In the genomic region with DNA sequence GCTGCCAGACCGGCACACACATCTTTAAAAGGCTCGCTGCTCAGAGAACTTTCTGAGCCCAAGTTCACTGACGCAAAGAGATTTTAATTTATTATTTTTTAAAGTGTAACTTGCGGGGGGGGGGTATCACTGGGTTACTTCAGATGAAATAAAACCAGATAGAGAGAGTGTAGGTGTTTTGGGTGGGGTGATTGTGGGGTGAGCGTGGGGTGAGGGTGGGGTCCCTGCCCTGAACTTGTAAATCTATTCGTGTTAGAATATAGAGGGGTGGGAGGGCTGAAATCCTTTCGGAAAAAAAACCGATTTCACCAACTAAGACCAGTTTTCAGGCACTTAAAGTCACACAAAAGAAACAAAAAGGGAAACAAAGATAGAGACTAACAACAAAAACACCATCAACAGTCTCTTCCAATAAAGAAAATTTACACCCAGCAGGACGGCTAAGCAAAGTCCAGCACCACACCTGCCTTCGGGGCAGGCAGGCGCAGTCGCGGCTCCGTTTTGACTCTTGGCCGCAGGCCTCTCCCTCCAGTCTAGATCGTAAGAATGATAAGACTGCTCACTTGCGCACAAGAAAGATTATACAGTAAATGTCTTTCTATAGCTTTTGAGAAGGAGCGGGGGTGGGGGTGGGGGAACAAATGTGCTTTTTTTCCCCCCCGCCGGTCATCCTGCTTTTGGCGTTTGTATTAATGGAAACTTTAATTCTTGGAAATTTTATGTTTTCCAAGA, we compare ENCODE assay signal across 8 mouse cellular contexts. TPM values are rescaled to one million over a fixed set of nuclear protein-coding genes. Genes with fewer than 3 reads are reported as not detected.
DNase-seq lines count a peak whose midpoint lies in the region; ATAC-seq lines count a peak whose summit lies in the region.

No protein-coding gene starts in this region.

- H3K9me3 ChIP-seq in heart, embryonic 15.5 days (replicated peaks) = no peaks in the 10 kb centered on the region
- no peaks in the 10 kb centered on the region for H3K9me3 ChIP-seq in limb, embryonic 11.5 days (ENCODE audit: control insufficient read depth, low read length)

- H3K4me3 ChIP-seq in heart, embryonic 15.5 days = peak overlapping the region; percentile 63
- H3K4me3 ChIP-seq in limb, embryonic 11.5 days (ENCODE audit: low read depth, low read length) = peak overlapping the region; percentile 41

- DNase-seq in urinary bladder, postnatal 36 days (ENCODE audit: low spot score in 2 of 2) = peak; percentile 13
- DNase-seq in urinary bladder, postnatal 4 days (ENCODE audit: low spot score in 2 of 2) = no peak
- DNase-seq in limb, embryonic 11.5 days (ENCODE audit: low spot score) = peak; percentile 47
- peak; percentile 41 to 68 for DNase-seq in natural killer cell, adult 2 months (ENCODE audit: low spot score in 2 of 2)
- DNase-seq in right cerebral cortex, adult 18-20 months = no peak
- DNase-seq in cerebellum, adult 8-10 months = no peak

- H3K27me3 ChIP-seq in heart, embryonic 15.5 days = peaks cover 17% of the 10 kb centered on the region
- peaks cover 37% of the 10 kb centered on the region for H3K27me3 ChIP-seq in limb, embryonic 11.5 days (ENCODE audit: control insufficient read depth, insufficient read depth, low read length)

- ATAC-seq in heart, embryonic 15.5 days (replicated peaks; ENCODE audit: insufficient number of reproducible peaks, insufficient read depth, low FRiP score, low read depth) = no peak
- no peak for ATAC-seq in limb, embryonic 11.5 days (ENCODE audit: insufficient number of reproducible peaks, low FRiP score, low TSS enrichment, low read depth)
- no peak for ATAC-seq in erythroid progenitor cell, adult 5-6 weeks (replicated peaks; ENCODE audit: low FRiP score, poor library complexity, severe bottlenecking)

- H3K4me1 ChIP-seq in heart, embryonic 15.5 days (replicated peaks) = peaks cover 32% of the 10 kb centered on the region
- 0 out of 2 replicates have a peak, but pooled peaks cover 4% of the 10 kb centered on the region for H3K4me1 ChIP-seq in limb, embryonic 11.5 days (ENCODE audit: control insufficient read depth, insufficient read depth, low read length)

- H3K4me2 ChIP-seq in heart, embryonic 15.5 days = peak overlapping the region; percentile 98
- peak overlapping the region; percentile 74 for H3K4me2 ChIP-seq in limb, embryonic 11.5 days (ENCODE audit: low read depth, severe bottlenecking)

- no peaks in the 10 kb centered on the region for H3K36me3 ChIP-seq in heart, embryonic 15.5 days
- H3K36me3 ChIP-seq in limb, embryonic 11.5 days (ENCODE audit: control insufficient read depth, insufficient read depth, low read length) = no peaks in the 10 kb centered on the region

- 8% methylated on average over 21 of the region's 21 CpGs for WGBS in heart, embryonic 15.5 days
- 4% methylated on average over 21 of the region's 21 CpGs for WGBS in limb, embryonic 11.5 days

- 0 out of 2 replicates have a peak overlapping the region, but pooled peaks have one; percentile 47 for H3K27ac ChIP-seq in heart, embryonic 15.5 days
- H3K27ac ChIP-seq in limb, embryonic 11.5 days (replicated peaks; ENCODE audit: low read depth, low read length) = no peak overlapping the region

- H3K9ac ChIP-seq in heart, embryonic 15.5 days = peak overlapping the region; percentile 57
- no peak overlapping the region for H3K9ac ChIP-seq in limb, embryonic 11.5 days (ENCODE audit: low read length)

RNA-seq across cellular contexts. Expression of a gene that starts 0.4 kb away (rescaled TPM):
- polyA plus RNA-seq in heart, embryonic 15.5 days (2015; fragmentation: Nextera tagmentation; extraction: Ambion mirVana) = 16.1 and 16.2 TPM in 2 replicates
- polyA plus RNA-seq in limb, embryonic 11.5 days (2014; fragmentation: Nextera tagmentation; extraction: Ambion mirVana) = 0.13 and 0.19 TPM in 2 replicates
- not detected in 2 replicates for total RNA-seq in erythroid progenitor cell, adult 5-6 weeks (2015; ENCODE audit: low replicate concordance)
- total RNA-seq in erythroid progenitor cell, adult 5-6 weeks (2017; ENCODE audit: low replicate concordance) = not detected in 2 replicates

Comparison
In these comparisons a context has a peak if more than half of its experiments do, and no peak if none do; other contexts are left out.
1. DNase-seq: peak in urinary bladder, postnatal 36 days (2 of 2), limb, embryonic 11.5 days (single experiment) and natural killer cell, adult 2 months (2 of 2); none in urinary bladder, postnatal 4 days (0 of 2), right cerebral cortex, adult 18-20 months (single experiment) and cerebellum, adult 8-10 months (single experiment).
2. RNA of a gene that starts 0.4 kb away (polyA plus RNA-seq): 16.1 to 16.2 TPM in heart, embryonic 15.5 days; 0.13 to 0.19 TPM in limb, embryonic 11.5 days; every median in the first group is over 10 times any median in the second.